Mouse (Mus musculus): ENCODE results near the gene Col4a2.

GRCm38 (mm10) chr8:11462641-11463040, 150.0 kb downstream of the Col4a2 start:
- no peak for TF ChIP-seq CTCF (IDR thresholded peaks at IDR 0.05; ENCODE audit: low read depth)
- TF ChIP-seq EP300 (optimal IDR thresholded peaks at IDR 0.05): no peak
